Mouse (Mus musculus) left cerebral cortex, postnatal 10 days (tissue): Measurements from ENCODE around the gene Hey2. TPM values are rescaled to one million over a fixed set of nuclear protein-coding genes. Genes with fewer than 3 reads are reported as not detected.

ENCODE experiments used
- DNase-seq, 2 experiments: peaks; one replicate each; pipeline ENCODE4 v3.0.0; 2021 to 2022; ENCODE audit warnings: low spot score in 2 of 2, mixed read lengths in 1 of 2; ENCODE audit errors: extremely low spot score in 1 of 2
- intact Hi-C: fragments of 180-260 bp; cut with DNase I; formaldehyde crosslinking; loops from one replicate; pipeline ENCODE4 v1.15.1; 2025
- total RNA-seq, 2 experiments: library from RNA; stranded (reverse); gene quantifications; 2 replicates each; pipeline ENCODE4 v1.2.3; 2021

Gene Hey2
- total RNA-seq, 2 experiments from 2014 or later: 5.0 to 5.4 TPM

- intact Hi-C loops: loop anchor here (5.0 to 10.0 kb wide), 2 partner anchors 73 to 1265 kb away; partner anchors contain the start of gene Rspo3
- DNase-seq: no peak
Observed at GRCm38 (mm10) chr10:30799713-30800450, 42.7 kb downstream of the Hey2 start.

- intact Hi-C loops: no loop called here
- DNase-seq: no peak
Observed at GRCm38 (mm10) chr10:30796469-30797261, 45.9 kb downstream of the Hey2 start.

GRCm38 (mm10) chr10:30791016-30791415, 51.6 kb downstream of the Hey2 start:
- intact Hi-C loops: no loop called here
- no peak for DNase-seq

- intact Hi-C loops: no loop called here
- DNase-seq: no peak
Observed at GRCm38 (mm10) chr10:30789521-30789920, 53.1 kb downstream of the Hey2 start.

GRCm38 (mm10) chr10:30788340-30788721, 54.3 kb downstream of the Hey2 start:
- intact Hi-C loops: no loop called here
- no peak for DNase-seq

- DNase-seq: no peak
- intact Hi-C loops: no loop called here
Observed at GRCm38 (mm10) chr10:30787684-30788339, 54.8 kb downstream of the Hey2 start.

- DNase-seq: no peak
- intact Hi-C loops: no loop called here
Observed at GRCm38 (mm10) chr10:30786103-30786754, 56.4 kb downstream of the Hey2 start.

Other genes starting within 250 kb of the Hey2 start
- gene Trmt11, start 242.1 kb downstream of the Hey2 start, total RNA-seq: 1 to 10 TPM; 7.5 to 7.7 TPM
- gene Hint3, start 213.2 kb downstream of the Hey2 start, total RNA-seq: 10 to 100 TPM; 33.2 to 34.0 TPM
- gene Ncoa7, start 39.5 kb downstream of the Hey2 start, total RNA-seq: 100 to 1,000 TPM in 1 of 2 experiments, 10 to 100 TPM in 1; 98.2 to 106 TPM